Mouse (Mus musculus) cerebellum, adult 2 months (tissue): Measurements from ENCODE around the gene Enpp6.

Experiments
- CTCF ChIP-seq: fragments of 200-500 bp; IDR thresholded peaks from 2 replicates; pipeline ENCODE4 v1.5.1; 2011; ENCODE audit warnings: low read depth, mild to moderate bottlenecking, control low read depth, low read length, moderate library complexity, borderline replicate concordance; ENCODE audit not compliant: insufficient read depth
- POLR2A ChIP-seq: fragments of 200-500 bp; IDR thresholded peaks from 2 replicates; pipeline ENCODE4 v1.6.1; 2011; ENCODE audit warnings: low read length, control low read depth, borderline replicate concordance; ENCODE audit not compliant: insufficient read depth

DNA sequence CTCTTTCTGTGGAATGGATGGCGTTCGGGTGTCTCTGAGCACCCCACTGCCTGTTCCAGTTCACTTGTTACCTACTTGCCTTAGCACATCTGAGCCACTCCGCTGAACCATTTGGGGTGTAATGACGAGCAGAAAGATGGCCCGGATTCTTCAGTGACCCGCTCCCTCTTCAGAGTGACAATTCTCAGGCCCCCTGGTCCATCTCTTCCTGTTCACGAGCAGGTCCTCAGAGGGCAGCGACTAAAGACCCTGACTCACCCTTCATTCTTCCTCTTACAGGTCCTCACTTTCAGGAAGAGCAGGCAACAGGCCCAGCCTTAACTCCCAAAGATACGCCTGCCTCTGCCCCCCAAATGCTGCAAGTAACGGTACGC is 44.0 kb upstream of the Enpp6 start:
- TF ChIP-seq CTCF (no peak), POLR2A (no peak)
